Mouse (Mus musculus) liver, embryonic 16.5 days (tissue): ENCODE measurements around the gene Rps25. TPM values are rescaled to one million over a fixed set of nuclear protein-coding genes. Genes with fewer than 3 reads are reported as not detected.
"Not testable (repeated sequence)": the region's sequence is repeated elsewhere in the genome, so short reads cannot be mapped to it uniquely, and the experiment has no call there.

Experiments used
- ATAC-seq: fragments of 200-750 bp; cut with Nextera tagmentation; 2 replicates; pipeline ENCODE4 v1.8.0; 2017; ENCODE audit warnings: low read depth, mild to moderate bottlenecking, moderate number of reproducible peaks, moderate library complexity
- H3K27ac ChIP-seq: fragments of 300-500 bp; sonication (generic); 2 replicates; pipeline ENCODE4 v1.5.1; 2014; ENCODE audit warnings: mild to moderate bottlenecking, low read length
- H3K27me3 ChIP-seq: fragments of 300-500 bp; sonication (generic); 2 replicates; pipeline ENCODE4 v1.6.1; 2014; ENCODE audit warnings: low read depth, low read length, mixed read lengths; ENCODE audit not compliant: control insufficient read depth, insufficient read depth
- H3K36me3 ChIP-seq: fragments of 300-500 bp; sonication (generic); 2 replicates; pipeline ENCODE4 v1.6.1; 2014; ENCODE audit warnings: mild to moderate bottlenecking; ENCODE audit not compliant: control insufficient read depth, insufficient read depth
- H3K4me1 ChIP-seq: fragments of 300-500 bp; sonication (generic); 2 replicates; pipeline ENCODE4 v1.6.1; 2014; ENCODE audit warnings: low read depth, low read length, mixed read lengths; ENCODE audit not compliant: control insufficient read depth
- H3K4me2 ChIP-seq: fragments of 300-500 bp; sonication (generic); 2 replicates; pipeline ENCODE4 v1.6.1; 2014; ENCODE audit warnings: low read depth, low read length, mixed read lengths
- H3K4me3 ChIP-seq: fragments of 300-500 bp; sonication (generic); 2 replicates; pipeline ENCODE4 v1.5.1; 2014; ENCODE audit warnings: low read depth, mild to moderate bottlenecking, low read length
- H3K9ac ChIP-seq: fragments of 300-500 bp; sonication (generic); 2 replicates; pipeline ENCODE4 v1.6.1; 2014; ENCODE audit warnings: low read depth, low read length
- H3K9me3 ChIP-seq: fragments of 300-500 bp; sonication (generic); replicated peaks from 2 replicates; pipeline ENCODE4 v1.6.1; 2016; ENCODE audit warnings: low read length; ENCODE audit not compliant: control insufficient read depth
- WGBS: fragments of 180-500 bp; shearing (Covaris S2); extraction: QIAGEN DNeasy Blood & Tissue Kit; methylation state at CpG from one replicate; pipeline ENCODE4 v1.1.7; 2014; ENCODE audit not compliant: insufficient replicate concordance; 5-methylcytosine and 5-hydroxymethylcytosine counted together
- polyA plus RNA-seq: library from polyadenylated mRNA; unstranded; fragments of >200 nt; fragmentation: Nextera tagmentation; extraction: Ambion mirVana; gene quantifications from 2 replicates; pipeline ENCODE4 v1.2.1, GENCODE M21; 2015

The Rps25 gene
- 791 and 928 TPM in 2 replicates for polyA plus RNA-seq

- Histone ChIP-seq H3K27me3 (no peaks in the 10 kb centered on the region), H3K9ac (peak within 1 kb of the TSS; percentile 55), H3K4me1 (peaks cover 36% of the 10 kb centered on the region), H3K4me2 (peak within 1 kb of the TSS; percentile 86), H3K36me3 (peaks cover 38% of the 10 kb centered on the region), H3K9me3 (no peaks in the 10 kb centered on the region), H3K4me3 (peak within 1 kb of the TSS; percentile 95), H3K27ac (peak within 1 kb of the TSS; percentile 92)
- peak; percentile 94 for ATAC-seq
- under 1% methylated on average over 51 of the region's 51 CpGs for whole genome bisulfite sequencing
These were observed at the start of gene Rps25, which contains the start of gene Trappc4 for GRCm38 (mm10) chr9:44406906-44407751. Gene Rps25, plus strand, starts transcription at chr9:44407139. Gene Trappc4, minus strand, starts transcription at chr9:44407600.

- 61% methylated on average over 4 of the region's 4 CpGs for WGBS
- peaks cover 61% of the 10 kb centered on the region for H3K36me3 ChIP-seq
- no peak overlapping the region for H3K9ac ChIP-seq
- H3K27ac ChIP-seq = no peak overlapping the region
- no peak for ATAC-seq
- no peaks in the 10 kb centered on the region for H3K9me3 ChIP-seq
- H3K4me1 ChIP-seq = peaks cover 10% of the 10 kb centered on the region
- no peak overlapping the region for H3K4me3 ChIP-seq
- H3K27me3 ChIP-seq = no peaks in the 10 kb centered on the region
- H3K4me2 ChIP-seq = no peak overlapping the region
These were observed 49.7 kb upstream of the Rps25 start for GRCm38 (mm10) chr9:44357207-44357606.

- Histone ChIP-seq H3K4me3 (peak within 1 kb of the TSS; percentile 84), H3K27ac (peak within 1 kb of the TSS; percentile 83), H3K9me3 (no peaks in the 10 kb centered on the region), H3K4me1 (peaks cover 7% of the 10 kb centered on the region), H3K36me3 (peaks cover 22% of the 10 kb centered on the region), H3K9ac (peak within 1 kb of the TSS; percentile 83), H3K27me3 (no peaks in the 10 kb centered on the region), H3K4me2 (peak within 1 kb of the TSS; percentile 78)
- ATAC-seq = peak; percentile 90
- under 1% methylated on average over 44 of the region's 44 CpGs for WGBS
These were observed 45.6 kb upstream of the Rps25 start, which contains the start of gene Vps11 for GRCm38 (mm10) chr9:44361190-44361917. Gene Vps11, minus strand, starts transcription at chr9:44361670.

GRCm38 (mm10) chr9:44361931-44362330 lies 45.0 kb upstream of the Rps25 start:
- not testable (repeated sequence) for H3K4me1 ChIP-seq, H3K27me3 ChIP-seq, H3K9me3 ChIP-seq
- ATAC-seq = 0 out of 2 replicates have a peak, but pooled peaks have one; percentile 18
- peak overlapping the region; percentile 27; the same call in 1 of the 2 replicates for H3K9ac ChIP-seq
- H3K27ac ChIP-seq = peak overlapping the region; percentile 72
- WGBS = 44% methylated on average over 4 of the region's 4 CpGs
- peaks cover 16% of the 10 kb centered on the region for H3K36me3 ChIP-seq
- peak overlapping the region; percentile 78 for H3K4me2 ChIP-seq
- H3K4me3 ChIP-seq = peak overlapping the region; percentile 84

GRCm38 (mm10) chr9:44364480-44364879 lies 42.5 kb upstream of the Rps25 start:
- Histone ChIP-seq H3K4me1 (peaks cover 7% of the 10 kb centered on the region), H3K27me3 (no peaks in the 10 kb centered on the region), H3K27ac (no peak overlapping the region), H3K9ac (no peak overlapping the region), H3K4me3 (no peak overlapping the region), H3K4me2 (no peak overlapping the region), H3K9me3 (no peaks in the 10 kb centered on the region), H3K36me3 (peaks cover 1% of the 10 kb centered on the region)
- no peak for ATAC-seq
- 53% methylated on average over 3 of the region's 3 CpGs for WGBS

GRCm38 (mm10) chr9:44373386-44373785 lies 33.6 kb upstream of the Rps25 start:
- H3K9ac ChIP-seq = no peak overlapping the region
- ATAC-seq = no peak
- no peak overlapping the region for H3K27ac ChIP-seq
- peaks cover 9% of the 10 kb centered on the region for H3K4me1 ChIP-seq
- no peaks in the 10 kb centered on the region for H3K9me3 ChIP-seq
- no peak overlapping the region for H3K4me2 ChIP-seq
- no peaks in the 10 kb centered on the region for H3K36me3 ChIP-seq
- no peaks in the 10 kb centered on the region for H3K27me3 ChIP-seq
- H3K4me3 ChIP-seq = no peak overlapping the region

- Histone ChIP-seq H3K9me3 (no peaks in the 10 kb centered on the region), H3K4me1 (peaks cover 22% of the 10 kb centered on the region), H3K27ac (no peak overlapping the region), H3K36me3 (no peaks in the 10 kb centered on the region), H3K4me2 (no peak overlapping the region), H3K4me3 (no peak overlapping the region), H3K27me3 (no peaks in the 10 kb centered on the region), H3K9ac (no peak overlapping the region)
- 80% methylated on average over 6 of the region's 6 CpGs for WGBS
- ATAC-seq = no peak
These were observed 30.8 kb upstream of the Rps25 start for GRCm38 (mm10) chr9:44376141-44376540.

GRCm38 (mm10) chr9:44377335-44377734 lies 29.6 kb upstream of the Rps25 start:
- not testable (repeated sequence) for H3K9me3 ChIP-seq, H3K36me3 ChIP-seq, H3K4me3 ChIP-seq, ATAC-seq, H3K9ac ChIP-seq, H3K27ac ChIP-seq, H3K4me2 ChIP-seq, H3K27me3 ChIP-seq
- 58% methylated on average over 2 of the region's 2 CpGs for WGBS
- peaks cover 22% of the 10 kb centered on the region for H3K4me1 ChIP-seq
